Mouse (Mus musculus) gastrocnemius, postnatal 14 days (tissue): Measurements from ENCODE around the gene Btnl10. TPM values are rescaled to one million over a fixed set of nuclear protein-coding genes. Genes with fewer than 3 reads are reported as not detected.

Experiments used
- microRNA-seq, 2 experiments: library from miRNA; unstranded; fragments of <30 nt; microRNA quantifications; one replicate each; pipeline ENCODE4 v1.2.0; 2021
- total RNA-seq, 2 experiments: library from RNA; stranded (reverse); gene quantifications; 2 replicates each; pipeline ENCODE4 v1.2.3; 2021

Btnl10 gene
- total RNA-seq, 2 experiments from 2014 or later: not detected

Small RNA genes within 50 kb of the gene (microRNA-seq; reads per million reads assigned to microRNA genes)
- gene Gm44313: 0 reads per million in 2 experiments

Other genes with a start within 250 kb of the Btnl10 start
- not detected for gene Olfr320, start 236.8 kb upstream of the Btnl10 start, total RNA-seq
- gene Olfr319, start 218.7 kb upstream of the Btnl10 start, total RNA-seq: not detected
- not detected for gene Olfr318, start 193.9 kb upstream of the Btnl10 start, total RNA-seq
- not detected for gene Olfr317, start 178.7 kb upstream of the Btnl10 start, total RNA-seq
- not detected for gene Olfr316, start 165.2 kb upstream of the Btnl10 start, total RNA-seq
- gene Olfr315, start 144.7 kb upstream of the Btnl10 start, total RNA-seq: not detected
- gene Olfr314, start 135.0 kb upstream of the Btnl10 start, total RNA-seq: not detected
- not detected for gene Fam183b, start 115.9 kb upstream of the Btnl10 start, total RNA-seq
- not detected for gene Olfr313, start 102.9 kb upstream of the Btnl10 start, total RNA-seq
- not detected for gene Olfr312, start 88.7 kb upstream of the Btnl10 start, total RNA-seq
- gene Olfr311, start 78.7 kb upstream of the Btnl10 start, total RNA-seq: not detected
- 1 to 10 TPM; 1.3 to 1.7 TPM for gene Gm12258, start 70.8 kb upstream of the Btnl10 start, total RNA-seq
- 1 to 10 TPM; 1.4 to 1.6 TPM for gene 2810021J22Rik, start 50.7 kb upstream of the Btnl10 start, total RNA-seq
- gene Zfp39, start 13.7 kb upstream of the Btnl10 start, total RNA-seq: 1 to 10 TPM; 4.1 to 5.3 TPM
- gene Rnf187, start 21.0 kb downstream of the Btnl10 start, total RNA-seq: 100 to 1,000 TPM; 126 to 139 TPM
- 1 to 10 TPM; 2.1 to 3.7 TPM for gene Hist3h2ba, start 31.0 kb downstream of the Btnl10 start, total RNA-seq
- 10 to 100 TPM; 15.1 to 16.8 TPM for gene Hist3h2a, start 36.8 kb downstream of the Btnl10 start, total RNA-seq
- gene Trim17, start 36.8 kb downstream of the Btnl10 start, total RNA-seq: under 1 TPM in 1 of 2 experiments, not detected in 1; 0.29 TPM
- 1 to 10 TPM; 9.3 to 9.6 TPM for gene Trim11, start 60.2 kb downstream of the Btnl10 start, total RNA-seq
- 100 to 1,000 TPM; 708 to 848 TPM for gene Obscn, start 218.5 kb downstream of the Btnl10 start, total RNA-seq
- gene Iba57, start 245.8 kb downstream of the Btnl10 start, total RNA-seq: 10 to 100 TPM in 1 of 2 experiments, 1 to 10 TPM in 1; 7.7 to 10.6 TPM